35 mouse cellular contexts compared by ENCODE assay signal in genomic region chr1:89461881-89462280, GRCm38 (mm10).
"Had no signal": no experiment of that assay in that cellular context is flagged by ENCODE, and none has a peak within 500 bp of the region (broad histone marks: within the 10 kb centered on the region; RNA-seq: fewer than 3 reads in every experiment).

No protein-coding gene starts in this region.

- ATAC-seq: hindbrain, embryonic 16.5 days; hindbrain, postnatal 0 days; inflammation-experienced regulatory T-cells, adult 6 months; intestine, embryonic 15.5 days; intestine, embryonic 16.5 days; intestine, postnatal 0 days had no signal

- H3K9ac ChIP-seq: heart, embryonic 15.5 days; hindbrain, embryonic 12.5 days; hindbrain, embryonic 13.5 days; hindbrain, embryonic 14.5 days; hindbrain, embryonic 15.5 days; intestine, embryonic 15.5 days; kidney, embryonic 15.5 days had no signal

- H3K36me3 ChIP-seq: heart, embryonic 12.5 days; heart, embryonic 15.5 days; hindbrain, embryonic 15.5 days; intestine, embryonic 15.5 days had no signal

- H3K27me3 ChIP-seq: heart, embryonic 12.5 days; heart, embryonic 13.5 days; heart, embryonic 15.5 days; hindbrain, embryonic 12.5 days; hindbrain, embryonic 13.5 days; hindbrain, embryonic 15.5 days; intestine, embryonic 15.5 days; kidney, embryonic 15.5 days had no signal

- DNase-seq: heart, postnatal 10 days; heart, postnatal 14 days; heart, postnatal 36 days; heart, postnatal 4 days; kidney, adult 11 months; kidney, adult 18-20 months; kidney, adult 2 months; kidney, adult 8-10 months; kidney, adult 9 months; kidney, postnatal 10 days; kidney, postnatal 14 days; kidney, postnatal 25 days; kidney, postnatal 36 days; kidney, postnatal 4 days; layer of hippocampus, adult 9-11 months; layer of hippocampus, postnatal 36 days had no signal

- H3K9me3 ChIP-seq: heart, embryonic 15.5 days; hindbrain, embryonic 15.5 days; intestine, embryonic 15.5 days had no signal

- H3K4me3 ChIP-seq: heart, embryonic 12.5 days; heart, embryonic 13.5 days; heart, embryonic 15.5 days; hindbrain, embryonic 10.5 days; hindbrain, embryonic 12.5 days; hindbrain, embryonic 13.5 days; hindbrain, embryonic 15.5 days; intestine, embryonic 15.5 days; kidney, embryonic 15.5 days; layer of hippocampus, adult 2 months; left cerebral cortex, adult 2 months had no signal

- H3K27ac ChIP-seq: hindbrain, embryonic 12.5 days; hindbrain, embryonic 13.5 days; hindbrain, embryonic 14.5 days; hindbrain, embryonic 15.5 days; hindbrain, postnatal 0 days; intestine, embryonic 15.5 days; kidney, embryonic 15.5 days; kidney, postnatal 0 days; layer of hippocampus, adult 2 months; left cerebral cortex, adult 2 months had no signal

- H3K4me2 ChIP-seq: heart, embryonic 11.5 days; heart, embryonic 15.5 days; hindbrain, embryonic 12.5 days; hindbrain, embryonic 13.5 days; hindbrain, embryonic 14.5 days; hindbrain, embryonic 15.5 days; intestine, embryonic 15.5 days; kidney, embryonic 15.5 days had no signal
